Mouse (Mus musculus) C2C12 (cell line): ENCODE data around the gene Ktn1. TPM values are rescaled to one million over a fixed set of nuclear protein-coding genes. Genes with fewer than 3 reads are reported as not detected.

ENCODE experiments used
- H3K27me3 ChIP-seq: one replicate; pipeline ENCODE4 v1.6.1; 2011; ENCODE audit not compliant: control insufficient read depth, insufficient read depth, insufficient read length
- H3K36me3 ChIP-seq: one replicate; pipeline ENCODE4 v1.6.1; 2011; ENCODE audit not compliant: control insufficient read depth, insufficient read depth
- H3K4me3 ChIP-seq: one replicate; pipeline ENCODE4 v1.5.1; 2011; ENCODE audit warnings: mild to moderate bottlenecking, control low read depth; ENCODE audit not compliant: poor library complexity, insufficient read depth, severe bottlenecking
- H3K79me2 ChIP-seq: one replicate; pipeline ENCODE4 v1.6.1; 2011; ENCODE audit not compliant: control insufficient read depth, insufficient read depth
- H3K79me3 ChIP-seq: one replicate; pipeline ENCODE4 v1.6.1; 2011; ENCODE audit warnings: low read depth, control low read depth
- H3ac ChIP-seq: one replicate; pipeline ENCODE3; 2011; ENCODE audit warnings: low read depth; ENCODE audit not compliant: control insufficient read depth, insufficient read length
- CEBPB ChIP-seq: IDR thresholded peaks from one replicate; pipeline ENCODE4 v1.6.1; 2011; ENCODE audit warnings: low read depth, mild to moderate bottlenecking, control low read depth, moderate library complexity
- CTCF ChIP-seq: IDR thresholded peaks from one replicate; pipeline ENCODE4 v1.5.1; 2011; ENCODE audit not compliant: control insufficient read depth, insufficient read depth, insufficient read length
- FOSL1 ChIP-seq: IDR thresholded peaks from one replicate; pipeline ENCODE4 v1.8.0; 2011; ENCODE audit warnings: mild to moderate bottlenecking, low read length; ENCODE audit not compliant: poor library complexity, insufficient read depth, severe bottlenecking
- MAX ChIP-seq: IDR thresholded peaks from one replicate; pipeline ENCODE4 v1.6.1; 2011; ENCODE audit warnings: mild to moderate bottlenecking, control low read depth
- MYOD1 ChIP-seq: IDR thresholded peaks from one replicate; pipeline ENCODE4 v1.6.1; 2011; ENCODE audit warnings: low read depth; ENCODE audit not compliant: control insufficient read depth, insufficient read length
- MYOG ChIP-seq: IDR thresholded peaks from one replicate; pipeline ENCODE4 v1.6.1; 2011; ENCODE audit not compliant: control insufficient read depth, insufficient read length; ENCODE audit errors: extremely low read depth
- USF1 ChIP-seq: IDR thresholded peaks from one replicate; pipeline ENCODE4 v1.6.1; 2011; ENCODE audit warnings: low read depth, mild to moderate bottlenecking, control low read depth, moderate library complexity
- long read RNA-seq, 2 experiments: library from polyadenylated mRNA; unstranded; transcript quantifications; one replicate each; pipeline ENCODE4 v2.0.0; 2019 to 2020
- polyA plus RNA-seq: library from polyadenylated mRNA; unstranded; fragments of >200 nt; fragmentation: generic; extraction: Trizol; gene quantifications from one replicate; pipeline ENCODE4 v1.2.1, GENCODE M21; 2012; ENCODE audit warnings: missing spikeins

The Ktn1 gene
- polyA plus RNA-seq: 14.8 TPM
- long read RNA-seq, experiment 1, partial matches to known transcripts: 22 of 48 reads
- long read RNA-seq, experiment 1, other reads (novel, unspliced or antisense): 24 of 48 reads
- long read RNA-seq, experiment 2, full-length matches to known transcripts: 1 of 265 reads
- long read RNA-seq, experiment 2, partial matches to known transcripts: 131 of 265 reads
- long read RNA-seq, experiment 2, other reads (novel, unspliced or antisense): 133 of 265 reads

DNA sequence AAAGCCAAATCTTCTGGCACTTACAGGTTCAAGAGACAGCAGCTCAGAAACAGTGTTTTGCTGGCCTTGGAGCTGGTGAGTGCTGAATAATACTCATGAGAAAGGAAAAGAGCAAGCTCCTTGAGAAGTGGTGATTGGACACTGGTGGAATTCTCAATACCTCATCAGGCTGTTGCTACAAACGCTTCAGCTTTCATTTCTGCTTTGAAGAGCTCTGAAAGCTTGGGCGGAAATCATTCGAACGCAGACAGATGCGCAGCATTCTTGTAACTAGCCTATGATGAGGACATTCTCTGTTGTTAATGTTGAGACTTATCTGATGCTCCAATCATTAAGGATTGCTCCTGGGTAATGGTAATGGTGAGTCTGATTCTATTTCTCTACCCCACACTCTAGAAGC, at the start of gene Ktn1:
Gene Ktn1, plus strand, starts transcription at position 231 of the 400 bp plus-strand sequence.
- H3K79me2 ChIP-seq: peaks cover 39% of the 10 kb centered on the region
- peak within 1 kb of the TSS; percentile 91 for H3K4me3 ChIP-seq
- H3K27me3 ChIP-seq: no peaks in the 10 kb centered on the region
- H3ac ChIP-seq: peak within 1 kb of the TSS; percentile 69
- TF ChIP-seq CEBPB: no peak
- TF ChIP-seq MYOG: no peak
- TF ChIP-seq CTCF: no peak
- TF ChIP-seq USF1: no peak
- TF ChIP-seq MAX: no peak
- no peak for TF ChIP-seq FOSL1
- H3K79me3 ChIP-seq: peaks cover 32% of the 10 kb centered on the region
- H3K36me3 ChIP-seq: peaks cover 15% of the 10 kb centered on the region

DNA sequence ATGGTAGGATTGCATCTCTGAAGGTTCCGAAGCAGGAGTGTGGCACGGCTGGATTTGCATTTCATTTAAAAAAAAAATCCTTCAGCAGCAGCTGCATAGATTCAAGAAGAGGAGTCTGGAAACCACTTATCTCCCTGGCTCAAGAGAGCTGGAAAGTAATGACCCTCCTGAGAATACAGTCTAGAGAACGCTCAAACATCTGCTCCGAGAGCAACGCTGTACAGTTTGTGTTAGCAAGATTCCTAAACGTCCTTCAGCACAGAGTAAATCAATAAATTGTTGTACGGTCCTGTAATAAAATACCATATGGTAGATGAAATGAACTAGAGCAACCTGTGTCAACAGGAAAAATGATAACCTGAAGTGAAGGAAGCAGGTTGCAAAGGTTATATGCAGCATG, 35.0 kb upstream of the Ktn1 start:
- H3ac ChIP-seq: no peak overlapping the region
- H3K27me3 ChIP-seq: no peaks in the 10 kb centered on the region
- no peaks in the 10 kb centered on the region for H3K79me2 ChIP-seq
- no peak for TF ChIP-seq MAX
- H3K79me3 ChIP-seq: no peaks in the 10 kb centered on the region
- no peak overlapping the region for H3K4me3 ChIP-seq
- no peaks in the 10 kb centered on the region for H3K36me3 ChIP-seq

DNA sequence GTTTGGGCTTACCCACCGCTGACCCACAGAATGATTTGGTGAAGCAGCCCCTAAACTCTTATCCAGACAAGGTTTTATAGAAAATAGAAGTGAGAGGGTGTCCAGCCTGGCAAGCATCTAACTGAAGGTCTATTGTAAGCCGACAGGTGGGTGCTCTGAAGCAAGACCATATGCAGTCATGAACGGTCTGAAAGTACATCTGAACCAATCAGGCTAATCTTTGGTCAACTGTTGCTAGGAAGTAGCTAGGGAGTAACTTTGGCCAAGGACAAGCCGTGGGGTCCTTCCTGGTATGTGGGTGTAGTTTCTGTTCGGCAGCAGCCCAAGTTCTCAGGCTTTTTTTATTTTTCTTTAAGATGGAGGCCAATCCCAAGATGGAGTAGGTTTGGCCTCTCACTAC, 29.4 kb upstream of the Ktn1 start:
- Histone ChIP-seq H3K27me3 (no peaks in the 10 kb centered on the region), H3K4me3 (no peak overlapping the region), H3K79me3 (no peaks in the 10 kb centered on the region), H3K36me3 (no peaks in the 10 kb centered on the region), H3ac (no peak overlapping the region), H3K79me2 (no peaks in the 10 kb centered on the region)
- TF ChIP-seq MAX (no peak), MYOG (no peak), USF1 (no peak), FOSL1 (no peak), CTCF (no peak), MYOD1 (no peak), CEBPB (no peak)

DNA sequence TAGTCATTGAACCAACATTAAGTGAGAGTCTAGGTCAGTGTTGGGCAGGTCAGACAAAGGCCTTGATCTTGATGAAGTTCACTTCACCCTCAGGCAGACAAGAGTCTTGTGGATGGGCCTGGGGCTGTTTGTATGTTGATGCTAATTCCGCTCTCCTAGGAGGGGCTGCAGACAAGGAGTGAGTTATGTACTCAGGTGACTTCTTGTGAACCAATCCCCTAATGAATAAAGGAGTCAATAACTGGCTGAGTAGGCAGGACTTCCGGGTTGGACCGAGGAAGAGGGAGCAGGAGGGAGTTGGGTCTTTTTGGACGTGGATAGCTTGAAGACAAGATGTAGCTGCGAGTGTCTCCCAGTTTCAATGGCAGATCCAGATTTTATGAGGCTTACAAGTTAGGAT, 26.3 kb upstream of the Ktn1 start:
- H3K79me3 ChIP-seq: no peaks in the 10 kb centered on the region
- TF ChIP-seq MYOD1 (no peak), USF1 (no peak), FOSL1 (no peak), CEBPB (no peak), MYOG (no peak), CTCF (no peak), MAX (no peak)
- H3K4me3 ChIP-seq: no peak overlapping the region
- H3K79me2 ChIP-seq: no peaks in the 10 kb centered on the region
- no peak overlapping the region for H3ac ChIP-seq
- no peaks in the 10 kb centered on the region for H3K36me3 ChIP-seq
- H3K27me3 ChIP-seq: no peaks in the 10 kb centered on the region

DNA sequence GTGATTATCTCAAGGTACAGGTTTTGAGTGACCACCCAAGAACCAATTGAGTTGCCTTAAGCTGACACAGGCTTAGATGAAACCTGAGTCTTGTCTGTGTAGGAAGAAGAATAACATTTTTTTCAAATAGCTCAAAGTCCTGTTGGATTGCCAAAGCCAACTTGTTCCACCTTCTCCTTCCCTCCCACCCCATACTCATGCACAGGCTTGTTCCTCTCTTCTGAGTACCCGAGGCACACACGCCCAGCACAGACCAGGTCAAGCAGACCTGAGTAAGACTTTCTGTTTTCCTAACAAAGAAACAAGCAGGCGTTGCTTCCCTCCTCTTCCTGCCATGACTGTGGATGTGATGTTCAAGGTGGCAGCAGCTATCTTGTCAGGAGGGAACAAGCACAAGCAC, 23.4 kb upstream of the Ktn1 start:
- Histone ChIP-seq H3K79me2 (no peaks in the 10 kb centered on the region), H3K27me3 (no peaks in the 10 kb centered on the region), H3K79me3 (no peaks in the 10 kb centered on the region), H3K36me3 (no peaks in the 10 kb centered on the region), H3K4me3 (no peak overlapping the region), H3ac (no peak overlapping the region)
- TF ChIP-seq CEBPB: no peak
- TF ChIP-seq MYOD1: no peak
- no peak for TF ChIP-seq MYOG
- no peak for TF ChIP-seq FOSL1
- TF ChIP-seq MAX: no peak
- no peak for TF ChIP-seq CTCF

DNA sequence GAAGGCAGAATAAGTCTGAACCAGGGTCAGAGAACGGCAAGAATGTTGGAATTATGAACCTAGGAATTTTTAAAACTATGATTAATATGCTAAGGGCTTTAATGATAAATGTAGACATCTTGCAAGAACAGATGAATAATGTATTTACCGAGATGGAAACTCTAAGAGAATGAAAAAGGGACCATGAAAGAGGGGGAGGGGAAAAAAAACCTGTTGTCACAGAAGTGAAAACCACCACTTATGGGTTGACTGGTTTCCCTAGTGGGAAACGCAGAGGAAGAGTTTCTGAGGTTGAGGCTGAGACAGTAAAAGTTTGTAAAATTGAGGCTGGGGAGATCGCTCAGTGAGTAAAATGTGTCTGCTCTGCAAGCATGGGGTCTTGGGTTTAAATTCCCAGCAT, 22.1 kb upstream of the Ktn1 start:
- no peak overlapping the region for H3ac ChIP-seq
- H3K4me3 ChIP-seq: no peak overlapping the region
- TF ChIP-seq MAX (no peak), CTCF (no peak), FOSL1 (no peak), USF1 (no peak), CEBPB (no peak), MYOG (no peak), MYOD1 (no peak)
- no peaks in the 10 kb centered on the region for H3K36me3 ChIP-seq
- no peaks in the 10 kb centered on the region for H3K79me2 ChIP-seq
- H3K79me3 ChIP-seq: no peaks in the 10 kb centered on the region
- H3K27me3 ChIP-seq: no peaks in the 10 kb centered on the region
